Mouse (Mus musculus) retina, postnatal 7 days (tissue): ENCODE measurements around the gene Zc3h12b.
"Not testable (repeated sequence)": the region's sequence is repeated elsewhere in the genome, so short reads cannot be mapped to it uniquely, and the experiment has no call there.

ENCODE experiments used
- DNase-seq: peaks from one replicate; pipeline ENCODE4 v3.0.0-alpha.2; 2012; ENCODE audit warnings: low read depth, low spot score

Gene Zc3h12b

DNA sequence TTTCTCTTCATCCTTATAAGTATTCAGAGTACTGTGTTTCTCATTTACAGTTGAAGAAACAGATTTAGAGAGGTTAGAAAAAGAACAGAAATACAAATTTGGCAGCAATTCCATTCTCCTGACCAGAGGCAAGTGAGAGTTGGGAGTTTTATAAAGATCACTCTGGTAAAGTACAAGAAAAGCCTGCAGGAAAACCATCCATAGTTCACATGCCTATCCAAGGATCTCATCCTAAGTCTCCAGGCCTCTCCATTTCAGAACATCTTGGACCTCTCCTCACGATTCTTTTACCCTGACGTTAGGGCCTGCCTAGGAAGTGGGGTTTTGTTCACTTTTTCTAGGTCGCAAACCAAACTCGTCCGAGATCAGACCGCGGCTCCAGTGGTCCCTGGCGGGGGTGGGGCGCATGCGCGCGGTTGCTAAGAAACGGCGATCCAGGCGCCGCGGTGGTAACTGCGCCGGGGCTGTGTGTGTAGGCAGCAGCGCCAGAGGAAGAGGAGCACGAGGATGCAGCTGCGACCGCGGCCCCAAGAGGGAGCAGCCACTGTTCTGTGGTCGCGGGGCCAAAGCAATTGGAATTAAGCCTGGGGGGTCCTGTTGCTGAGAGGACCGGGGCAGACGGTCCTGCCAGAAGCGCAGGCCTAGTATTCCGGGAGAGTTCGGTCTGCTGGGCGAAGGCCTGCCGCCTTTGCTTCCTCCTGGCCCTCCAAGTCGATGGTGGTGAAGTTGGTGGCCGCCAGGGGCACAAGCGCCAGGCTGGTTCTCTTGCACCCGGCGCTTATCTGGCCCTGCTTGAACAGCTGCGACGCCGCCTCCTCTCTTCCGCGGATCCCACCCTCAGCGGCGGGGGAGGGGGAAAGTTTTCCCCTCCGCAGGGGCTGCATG is at the start of gene Zc3h12b:
TSS of gene Zc3h12b (plus strand) at position 452 of the 885 bp plus-strand sequence.
- DNase-seq: peak; percentile 51

DNA sequence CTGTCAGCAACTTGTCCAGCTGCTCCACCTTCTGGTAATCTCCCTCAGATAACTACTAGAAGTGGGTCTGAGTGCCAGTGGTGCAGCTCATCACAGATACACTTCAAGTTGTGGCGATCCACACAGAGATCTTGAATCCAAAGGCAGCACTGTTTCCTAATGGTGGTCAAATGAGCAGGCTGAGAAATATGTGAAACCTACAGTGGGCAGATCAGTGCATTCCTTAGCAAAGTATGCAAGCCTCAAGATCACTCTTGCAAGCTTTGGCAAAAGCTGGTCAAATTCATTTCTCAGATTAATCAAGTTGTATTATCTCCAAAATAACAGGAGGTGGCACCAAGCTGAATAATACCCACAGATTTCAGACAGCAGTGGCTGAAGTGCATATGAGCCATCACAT is 29.3 kb upstream of the Zc3h12b start:
- no peak for DNase-seq

DNA sequence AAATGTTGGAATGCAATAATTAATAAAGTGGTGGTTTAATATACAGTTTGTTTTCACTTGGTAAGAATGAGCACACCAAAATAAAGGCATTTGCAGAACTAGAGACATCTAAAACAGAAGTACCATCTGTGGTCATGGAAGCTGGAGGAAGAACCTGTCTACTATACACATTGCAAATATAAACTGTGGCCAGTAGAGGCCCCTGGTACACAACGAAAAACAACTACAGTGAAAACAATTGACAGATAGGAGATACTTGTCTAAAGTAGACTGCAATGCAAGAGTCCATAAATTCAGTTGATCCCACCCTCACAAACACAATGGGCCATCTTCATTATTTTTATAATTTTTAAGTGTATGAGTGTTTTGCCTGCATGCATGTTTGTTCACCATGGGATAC is 24.4 kb upstream of the Zc3h12b start:
- DNase-seq: no peak

DNA sequence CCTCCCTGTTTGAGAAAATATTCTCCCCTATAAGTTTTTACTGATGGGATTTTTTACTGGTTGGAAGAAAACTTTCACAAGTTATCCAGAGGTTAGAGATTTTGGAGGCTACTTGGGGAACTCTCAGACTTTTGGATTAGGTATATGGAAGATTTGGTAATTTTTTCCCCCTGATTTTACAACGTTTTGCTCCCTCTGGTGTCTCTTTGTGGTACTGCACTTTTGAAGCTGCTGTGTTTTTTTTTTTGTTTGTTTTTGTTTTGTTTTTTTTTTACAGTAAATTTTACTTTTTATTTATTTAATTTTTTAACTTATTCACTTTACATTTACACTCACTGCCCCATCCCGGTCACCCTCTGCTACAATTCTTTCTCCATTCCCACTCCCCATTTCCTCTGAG is 26.8 kb downstream of the Zc3h12b start:
- no peak for DNase-seq

DNA sequence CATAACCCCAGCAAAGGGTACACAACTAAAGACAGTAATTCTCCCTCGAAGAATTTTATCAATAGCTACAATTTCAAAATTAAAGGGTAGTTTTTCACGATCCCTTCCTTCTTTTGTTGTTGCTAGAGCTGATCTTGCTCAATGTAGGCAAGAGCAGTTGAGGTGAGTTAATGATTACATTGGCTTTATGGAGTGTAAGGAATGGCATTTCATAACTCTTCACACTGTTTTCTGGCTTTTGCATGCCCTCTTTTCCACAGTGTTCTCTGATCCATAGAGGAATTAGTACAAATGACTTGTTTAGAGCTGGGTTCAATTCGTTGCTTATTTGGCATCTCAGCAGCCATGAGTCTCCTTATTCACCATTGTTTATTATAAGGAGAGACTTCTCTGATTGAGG is 84.4 kb downstream of the Zc3h12b start:
- no peak for DNase-seq

DNA sequence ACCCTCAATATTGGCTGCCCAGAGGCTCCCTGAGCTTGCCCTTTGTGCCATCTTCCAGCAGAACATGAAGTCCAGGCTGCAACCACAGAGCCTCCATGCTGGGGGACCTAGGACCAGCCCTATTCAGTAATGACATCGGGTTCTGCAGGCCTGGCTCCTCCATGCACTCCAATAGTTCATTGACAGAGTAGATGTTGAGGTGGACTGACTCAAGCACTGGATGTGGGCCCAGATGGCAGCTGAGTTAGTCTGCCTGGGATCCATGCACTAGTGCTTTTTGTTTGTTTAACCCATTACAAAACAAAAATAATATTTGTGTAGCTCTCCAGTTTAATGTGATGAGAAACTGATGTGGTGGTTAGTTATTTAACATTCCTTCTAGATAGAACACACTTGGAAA is 90.3 kb downstream of the Zc3h12b start:
- DNase-seq: no peak

DNA sequence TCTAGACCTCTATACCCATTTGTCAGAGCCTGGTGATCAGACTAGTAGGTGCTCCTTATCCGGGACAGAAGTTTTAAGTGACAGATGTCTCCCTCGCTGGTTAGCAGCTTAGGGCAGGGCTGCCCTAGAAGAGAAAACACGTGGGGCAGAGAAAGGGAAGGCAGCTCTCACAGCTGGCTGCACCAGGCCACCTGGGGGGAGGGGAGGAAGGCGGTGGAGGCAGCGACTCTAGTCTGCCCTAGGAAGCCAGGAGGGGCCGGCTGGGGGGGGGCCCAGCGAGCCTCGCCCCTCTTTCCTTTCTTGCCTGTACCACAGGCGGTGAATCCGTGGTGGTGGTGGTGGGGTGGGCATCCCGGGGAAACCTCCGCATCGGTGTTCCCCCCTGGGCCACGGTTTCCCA is 141.3 kb downstream of the Zc3h12b start:
- DNase-seq: no peak

DNA sequence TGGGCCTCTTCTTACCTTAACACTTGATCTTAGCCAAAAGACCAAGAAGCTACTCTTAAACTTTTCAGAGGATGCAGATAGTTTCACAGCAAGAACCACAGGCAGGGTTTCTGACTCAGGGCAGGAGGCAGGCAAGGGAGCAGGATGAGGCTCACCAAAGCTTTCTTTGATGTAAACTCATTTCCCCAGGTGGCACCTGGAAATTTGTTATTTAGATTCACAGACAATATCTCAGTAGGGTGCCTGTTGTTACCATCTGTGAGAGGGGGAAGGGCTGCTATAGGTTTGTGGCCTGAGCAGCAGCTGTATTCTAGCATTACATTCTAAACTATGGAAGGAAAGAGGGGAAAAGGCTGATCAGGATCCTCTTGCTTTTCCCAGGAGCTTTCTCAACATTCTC is 169.6 kb downstream of the Zc3h12b start:
- DNase-seq: no peak

DNA sequence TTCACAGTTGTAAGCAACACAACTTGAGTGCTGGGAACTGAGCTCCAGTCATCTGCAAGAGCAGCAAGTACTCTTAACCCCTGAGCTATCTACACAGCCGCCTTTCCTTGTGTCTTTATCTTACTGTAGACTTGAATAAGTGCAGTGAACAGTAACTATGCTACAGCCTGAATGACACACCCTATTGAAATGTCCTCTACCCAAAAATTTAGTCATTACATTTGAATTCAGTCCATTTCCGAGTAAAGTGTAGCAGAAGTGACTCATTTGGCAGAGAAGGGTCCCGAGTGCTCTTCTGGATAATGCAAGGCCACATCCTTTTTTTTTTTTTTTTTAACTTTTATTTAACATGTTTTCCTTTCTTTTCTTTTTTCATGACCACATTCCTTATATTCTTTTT is 191.2 kb downstream of the Zc3h12b start:
- no peak for DNase-seq

DNA sequence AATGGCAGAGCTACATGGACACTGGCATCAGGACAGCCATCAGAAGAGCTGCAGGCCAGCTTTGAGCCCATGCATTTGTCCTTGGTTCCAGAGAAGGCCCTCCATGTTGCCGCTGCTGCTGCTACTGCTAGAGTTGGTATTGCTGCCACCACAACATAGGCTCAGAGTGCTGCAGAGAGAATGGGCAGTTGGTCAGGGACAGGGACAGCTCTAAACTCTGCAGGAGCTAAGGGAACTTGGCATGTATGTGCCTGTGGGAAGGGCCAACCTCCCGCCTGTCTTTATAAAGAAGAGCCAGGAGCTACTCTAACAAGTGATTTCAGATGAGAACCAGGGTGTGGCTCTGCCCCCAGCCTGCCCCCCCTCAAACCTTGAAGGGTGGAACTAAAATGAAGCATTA is 224.0 kb downstream of the Zc3h12b start:
- no peak for DNase-seq

DNA sequence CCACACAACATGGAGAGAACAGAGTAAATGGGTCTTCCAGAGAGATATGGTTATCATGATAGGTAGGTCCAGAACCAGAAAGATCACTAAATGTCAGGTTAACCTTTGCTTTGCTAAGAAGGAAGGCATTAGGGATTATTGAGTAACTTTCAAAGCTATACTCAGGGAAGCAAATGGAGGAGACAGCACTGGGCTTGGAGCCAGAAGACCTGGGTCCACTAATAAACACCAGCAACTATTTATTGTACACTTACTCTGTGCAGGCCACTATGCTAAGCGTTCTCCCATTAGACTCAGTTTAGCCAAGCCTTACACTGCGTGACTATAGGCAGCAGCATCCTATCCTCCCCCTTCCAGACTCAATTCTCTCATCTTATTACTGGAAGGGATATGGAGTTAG is 234.0 kb downstream of the Zc3h12b start:
- DNase-seq: no peak

DNA sequence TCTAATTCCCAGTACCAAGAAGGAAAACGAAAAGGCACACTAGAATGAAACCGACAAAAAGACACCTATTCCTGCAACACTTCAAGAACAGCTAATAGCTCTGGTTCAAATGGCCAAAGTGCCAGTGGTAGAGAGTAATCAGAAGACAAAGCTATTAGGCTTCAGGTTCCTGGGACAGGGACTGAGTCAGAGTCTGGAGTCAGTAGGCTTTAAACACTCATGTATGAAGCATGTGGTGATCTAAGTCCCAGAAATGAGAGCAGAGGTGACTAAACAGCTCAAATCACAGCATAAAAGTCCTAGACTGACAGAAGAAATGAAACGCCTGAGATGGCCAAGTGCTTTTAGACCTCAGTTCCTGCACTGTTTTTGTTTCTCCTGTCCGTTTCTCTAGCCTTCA is 236.7 kb downstream of the Zc3h12b start:
- no peak for DNase-seq

DNA sequence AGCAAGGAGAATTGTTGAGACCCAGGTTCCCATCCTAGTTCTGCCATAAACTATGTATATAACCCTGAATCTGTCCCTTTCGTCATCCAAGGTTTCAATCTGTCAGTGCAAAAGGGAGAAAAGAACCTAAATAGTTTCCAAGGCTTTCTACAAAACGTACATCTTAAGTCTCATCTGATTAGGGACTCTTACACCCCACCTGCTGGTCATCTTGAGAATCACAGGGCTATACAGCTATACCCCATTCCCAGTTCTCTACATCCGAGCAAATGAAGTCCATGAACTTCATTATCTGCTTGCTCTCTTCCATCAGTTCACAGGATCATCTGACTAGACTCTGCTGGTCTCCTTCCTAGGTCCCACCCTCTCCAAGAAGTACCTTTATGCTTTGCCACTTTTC is 239.3 kb downstream of the Zc3h12b start:
- no peak for DNase-seq

DNA sequence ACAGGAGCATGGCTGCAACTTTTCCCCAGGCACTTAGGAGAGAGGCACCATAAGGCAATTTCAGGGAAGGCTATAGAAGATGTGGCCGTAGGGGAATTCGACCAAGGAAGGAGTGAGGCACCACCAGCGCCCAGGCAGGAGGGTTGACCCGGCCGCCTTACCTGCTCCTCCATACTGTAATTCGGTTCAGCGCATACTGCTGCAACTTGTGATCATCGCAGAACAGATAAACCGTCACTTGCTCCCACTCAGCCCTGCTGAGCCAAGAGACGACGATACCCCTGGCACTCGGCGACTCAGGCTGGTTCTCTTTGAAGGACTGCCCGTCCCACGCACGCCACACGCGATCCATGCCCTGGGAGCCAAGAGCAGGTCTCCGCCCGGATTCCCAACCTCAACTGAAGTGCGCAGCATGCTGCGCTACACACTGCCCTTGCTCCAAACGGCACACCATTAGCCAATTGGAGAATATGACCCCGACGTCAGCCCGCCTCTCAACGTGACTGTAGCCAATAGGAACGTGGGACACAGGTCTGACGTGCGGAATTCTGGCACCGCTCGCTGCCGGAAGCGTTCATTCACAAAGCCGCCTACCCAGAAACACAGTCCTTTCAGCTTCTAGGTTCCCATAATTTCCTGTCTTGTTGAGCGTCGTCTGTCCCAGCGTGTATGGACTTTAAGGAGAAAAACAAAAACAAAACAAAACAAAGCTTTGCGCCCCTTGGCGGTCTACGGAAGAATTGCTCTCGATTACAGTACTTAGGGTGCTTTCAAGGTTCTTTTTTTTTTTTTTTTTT is 245.2 kb downstream of the Zc3h12b start, which contains the start of gene Las1l:
TSS of gene Las1l (minus strand) at position 466 of the 797 bp plus-strand sequence.
- DNase-seq: peak; percentile 84

DNA sequence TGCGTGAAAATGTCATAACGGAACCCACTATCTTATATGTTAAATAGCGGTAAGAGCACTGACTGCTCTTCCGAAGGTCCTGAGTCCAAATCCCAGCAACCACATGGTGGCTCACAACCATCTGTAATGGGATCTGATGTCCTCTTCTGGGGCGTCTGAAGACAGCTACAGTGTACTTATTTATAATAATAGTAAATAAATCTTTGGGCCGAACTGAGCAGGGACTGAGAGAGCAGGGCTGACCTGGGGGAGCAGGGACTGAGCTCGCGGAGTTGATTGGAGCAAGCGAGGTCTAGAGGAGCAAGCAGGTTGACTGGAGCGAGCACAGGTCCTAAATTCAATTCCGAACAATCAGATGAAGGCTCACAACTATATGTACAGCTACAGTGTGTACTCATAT is 246.0 kb downstream of the Zc3h12b start:
- DNase-seq: not testable (repeated sequence)

DNA sequence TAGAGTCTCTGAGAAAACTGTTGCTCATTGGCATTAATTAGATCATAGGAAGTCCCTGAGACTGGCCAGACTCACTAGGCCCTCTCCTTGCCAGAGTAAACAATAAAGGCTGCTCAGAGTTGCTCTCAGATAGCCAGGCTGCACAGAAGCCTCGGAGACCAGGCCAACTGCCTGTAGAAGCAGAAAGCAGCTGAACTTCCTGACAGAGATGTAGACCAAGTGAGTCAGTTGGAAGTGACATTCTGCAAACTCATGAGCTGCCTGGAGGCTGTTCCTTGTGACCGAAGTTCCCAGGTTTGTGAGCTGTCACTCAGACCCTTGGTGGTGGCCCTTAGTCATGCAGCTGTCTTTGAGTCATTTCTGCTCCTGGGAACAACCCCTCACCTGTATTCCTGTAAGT is 251.9 kb downstream of the Zc3h12b start:
- DNase-seq: no peak

DNA sequence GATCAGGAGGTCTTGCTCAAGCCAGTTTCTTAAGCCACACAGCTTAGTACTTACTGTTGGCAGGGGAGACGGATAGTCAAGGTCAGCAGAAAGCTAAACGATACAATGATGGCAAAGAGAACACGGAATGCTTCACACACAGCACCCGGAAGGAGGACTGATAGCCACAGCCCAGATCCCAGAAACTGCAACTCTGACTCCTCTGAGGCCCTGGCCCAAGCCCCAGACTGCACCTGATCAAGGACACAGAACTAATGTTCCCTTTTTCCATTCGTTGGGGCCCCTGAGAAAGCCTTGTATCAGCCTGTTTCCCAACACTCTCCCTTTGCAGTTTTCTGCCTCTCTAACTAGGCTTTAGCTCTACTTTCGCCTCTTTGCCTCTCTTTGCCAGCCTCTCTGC is 253.6 kb downstream of the Zc3h12b start:
- DNase-seq: no peak

DNA sequence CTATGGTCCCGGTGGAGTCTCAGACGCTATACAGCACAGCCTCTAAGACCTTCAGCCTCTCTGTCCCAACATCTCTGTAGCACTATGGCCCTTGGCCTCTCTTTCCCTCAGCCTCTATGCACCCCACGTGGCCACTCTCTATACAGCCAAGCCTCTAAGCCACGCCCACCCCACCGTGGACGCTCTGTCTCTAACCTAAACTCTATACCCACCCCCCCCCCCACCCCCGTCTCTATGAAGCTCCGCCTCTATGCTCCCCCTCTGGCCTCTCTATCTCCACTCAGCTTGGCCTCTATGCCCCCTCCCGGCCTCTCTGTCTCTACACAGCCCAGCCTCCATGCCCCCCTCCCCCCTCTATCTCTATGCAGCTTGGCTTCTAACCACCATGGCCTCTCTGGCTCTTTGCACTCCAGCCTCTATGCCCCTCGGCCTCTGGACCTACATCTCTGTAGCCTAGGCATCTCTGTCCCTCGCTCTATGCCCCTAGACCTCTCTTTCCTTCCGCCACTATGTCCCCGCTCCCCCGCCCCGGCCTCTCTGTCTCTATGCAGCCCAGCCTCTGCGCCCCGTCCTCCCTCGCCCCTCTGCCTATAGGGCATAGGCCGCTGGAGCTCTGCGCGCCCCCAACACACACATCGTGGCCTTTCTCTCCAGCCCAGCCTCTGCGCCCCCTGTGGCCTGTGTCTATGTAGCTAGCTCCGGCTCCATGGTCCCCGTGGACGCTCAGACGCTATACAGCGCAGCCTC is 256.5 kb downstream of the Zc3h12b start:
- peak; percentile 67 for DNase-seq

DNA sequence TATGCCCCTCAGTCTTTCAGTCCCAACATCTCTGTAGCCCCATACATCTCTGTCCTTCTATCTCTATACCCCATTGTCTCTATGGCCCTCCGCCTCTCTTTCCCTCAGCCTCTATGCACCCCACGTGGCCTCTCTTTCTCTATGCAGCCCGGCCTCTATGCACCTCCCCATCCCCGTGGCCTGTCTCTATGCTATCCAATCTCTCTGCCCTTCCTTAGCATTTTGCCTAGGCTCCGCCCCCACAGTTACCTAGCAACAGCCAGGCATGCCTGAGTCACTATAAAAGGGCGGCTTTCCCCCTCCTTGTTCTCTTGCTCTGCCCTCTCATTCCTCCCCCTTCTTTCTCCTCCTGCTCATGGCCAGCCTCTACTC is 257.1 kb downstream of the Zc3h12b start:
- peak; percentile 72 for DNase-seq

DNA sequence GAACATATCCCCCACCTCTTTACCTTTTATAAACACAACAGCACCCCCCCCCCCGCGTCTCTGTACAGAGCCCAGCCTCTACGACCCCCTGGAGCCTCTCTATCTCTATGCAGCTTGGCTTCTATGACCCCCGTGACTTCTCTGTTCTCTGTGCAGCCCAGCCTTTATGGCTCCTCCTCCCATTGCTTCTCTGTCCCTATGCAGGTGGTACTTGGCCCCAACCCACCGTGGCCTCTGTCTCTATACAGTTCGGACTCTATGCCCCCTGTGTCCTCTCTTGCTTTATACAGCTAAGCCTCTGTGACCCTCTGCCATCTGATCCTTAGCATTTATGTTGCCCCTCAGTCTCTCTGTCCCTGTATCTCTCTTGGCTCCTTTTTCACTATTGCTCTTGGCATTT is 257.6 kb downstream of the Zc3h12b start:
- DNase-seq: no peak

DNA sequence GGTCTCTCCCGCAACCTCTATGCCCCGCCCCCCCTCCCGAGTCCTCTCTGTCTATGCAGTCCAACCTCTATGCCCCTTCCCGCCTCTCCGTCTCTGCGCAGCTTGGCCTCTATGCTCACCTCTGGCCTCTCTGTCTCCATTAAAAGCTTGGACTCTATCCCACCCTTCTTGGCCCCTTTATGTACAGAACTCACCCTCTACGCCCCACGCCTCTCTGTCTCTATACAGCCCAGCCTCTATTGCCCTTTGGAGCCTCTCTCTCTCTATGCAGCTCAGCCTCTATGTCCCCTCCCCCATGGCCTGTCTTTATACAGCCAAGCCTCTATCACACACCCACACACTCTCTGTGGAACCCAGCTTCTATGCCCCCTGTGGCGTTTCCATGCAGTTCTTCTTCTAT is 258.5 kb downstream of the Zc3h12b start:
- no peak for DNase-seq
